21 mouse cellular contexts compared by ENCODE assay signal in genomic region chr16:26005811-26006210, GRCm38 (mm10).
DNase-seq lines count a peak whose midpoint lies in the region; ATAC-seq lines count a peak whose summit lies in the region.
"Had no signal": no experiment of that assay in that cellular context is flagged by ENCODE, and none has a peak within 500 bp of the region (broad histone marks: within the 10 kb centered on the region; RNA-seq: fewer than 3 reads in every experiment).

No protein-coding gene starts in this region.

- peak; percentile 43 for DNase-seq in adipocyte (ENCODE audit: low spot score)
- DNase-seq in fat pad, adult 2 months (ENCODE audit: extremely low read depth, low read depth, low spot score): peak; percentile 71
- peak; percentile 61 for DNase-seq in gonadal fat pad, adult 2 months (ENCODE audit: low read depth)
- no peak for DNase-seq in adrenal gland, adult (ENCODE audit: inconsistent age in 2 of 2, low spot score in 1 of 2)
- DNase-seq: adrenal gland, adult 2 months; adrenal gland, adult 8-10 months; adrenal gland, postnatal 10 days; adrenal gland, postnatal 14 days; adrenal gland, postnatal 25 days; adrenal gland, postnatal 36 days; B cell, adult 2 months; cerebellum, adult 11 months; cerebellum, adult 11-12 months; cerebellum, adult 18-20 months; cerebellum, adult 2 months; cerebellum, adult 8-10 months had no signal

- no peak for ATAC-seq in erythroid progenitor cell, adult 5-6 weeks (replicated peaks; ENCODE audit: low FRiP score, poor library complexity, severe bottlenecking)
- no peak for ATAC-seq in megakaryocyte-erythroid progenitor cell, adult 5-6 weeks (replicated peaks; ENCODE audit: low FRiP score, low TSS enrichment, poor library complexity, severe bottlenecking)
- ATAC-seq: activated CD4-positive, CD25-positive, alpha-beta regulatory T cell, adult 4 months; CD4-positive, CD25-positive, alpha-beta regulatory T cell, adult 4 months; Patski had no signal

Comparison
In these comparisons a context has a peak if more than half of its experiments do, and no peak if none do; other contexts are left out.
1. DNase-seq: peak in adipocyte (single experiment), fat pad, adult 2 months (single experiment) and gonadal fat pad, adult 2 months (single experiment); none in adrenal gland, adult (0 of 2).